Mouse (Mus musculus) heart, postnatal 0 days (tissue): ENCODE data around the gene Nrxn1. TPM values are rescaled to one million over a fixed set of nuclear protein-coding genes. Genes with fewer than 3 reads are reported as not detected.

Experiments
- ATAC-seq: fragments of 200-750 bp; cut with Nextera tagmentation; 2 replicates; pipeline ENCODE4 v1.8.0; 2017; ENCODE audit warnings: low read depth, moderate number of reproducible peaks, moderate library complexity; ENCODE audit not compliant: insufficient read depth
- DNase-seq: peaks from one replicate; pipeline ENCODE4 v3.0.0-alpha.2; 2016; ENCODE audit warnings: low spot score
- H3K27ac ChIP-seq: fragments of 300-500 bp; sonication (generic); 2 replicates; pipeline ENCODE4 v1.5.1; 2014; ENCODE audit warnings: low read depth, mild to moderate bottlenecking
- H3K27me3 ChIP-seq: fragments of 300-500 bp; sonication (generic); 2 replicates; pipeline ENCODE4 v1.6.1; 2014; ENCODE audit warnings: low read length, mixed read lengths; ENCODE audit not compliant: control insufficient read depth, insufficient read depth
- H3K36me3 ChIP-seq: fragments of 300-500 bp; sonication (generic); replicated peaks from 2 replicates; pipeline ENCODE4 v1.6.1; 2014; ENCODE audit warnings: low read length, mixed read lengths; ENCODE audit not compliant: control insufficient read depth, insufficient read depth
- H3K4me1 ChIP-seq: fragments of 300-500 bp; sonication (generic); 2 replicates; pipeline ENCODE4 v1.6.1; 2014; ENCODE audit warnings: antibody characterized with exemption; ENCODE audit not compliant: control insufficient read depth, insufficient read depth
- H3K4me2 ChIP-seq: fragments of 300-500 bp; sonication (generic); 2 replicates; pipeline ENCODE4 v1.6.1; 2014; ENCODE audit warnings: low read depth, mild to moderate bottlenecking, low read length, moderate library complexity
- H3K4me3 ChIP-seq: fragments of 300-500 bp; sonication (generic); 2 replicates; pipeline ENCODE4 v1.5.1; 2014; ENCODE audit warnings: low read depth, low read length
- H3K9ac ChIP-seq: fragments of 300-500 bp; sonication (generic); replicated peaks from 2 replicates; pipeline ENCODE4 v1.6.1; 2014; ENCODE audit warnings: low read depth, low read length, mixed read lengths
- H3K9me3 ChIP-seq: fragments of 300-500 bp; sonication (generic); replicated peaks from 2 replicates; pipeline ENCODE4 v1.6.1; 2016; ENCODE audit warnings: low read length; ENCODE audit not compliant: control insufficient read depth
- CTCF ChIP-seq: IDR thresholded peaks from 2 replicates; pipeline ENCODE4 v1.5.1; 2016; ENCODE audit warnings: antibody characterized with exemption, control low read depth, low read depth
- EP300 ChIP-seq: IDR thresholded peaks from 2 replicates; pipeline ENCODE4 v1.6.1; 2016; ENCODE audit warnings: antibody characterized with exemption, low read depth
- WGBS: fragments of 180-500 bp; shearing (Covaris S2); extraction: QIAGEN DNeasy Blood & Tissue Kit; methylation state at CpG from one replicate; pipeline ENCODE4 v1.1.7; 2014; 5-methylcytosine and 5-hydroxymethylcytosine counted together
- polyA plus RNA-seq: library from polyadenylated mRNA; unstranded; fragments of >200 nt; fragmentation: Nextera tagmentation; extraction: Ambion mirVana; gene quantifications from 2 replicates; pipeline ENCODE4 v1.2.1, GENCODE M21; 2015
- total RNA-seq: library from RNA; depleted of rRNA; stranded (reverse); fragments of >200 nt; gene quantifications from 2 replicates; pipeline ENCODE4 v1.2.3, GENCODE M21; 2014; ENCODE audit warnings: low replicate concordance

Gene Nrxn1
- total and polyA plus RNA-seq, 2 experiments from 2014 or later = 1.1 to 4.1 TPM

DNA sequence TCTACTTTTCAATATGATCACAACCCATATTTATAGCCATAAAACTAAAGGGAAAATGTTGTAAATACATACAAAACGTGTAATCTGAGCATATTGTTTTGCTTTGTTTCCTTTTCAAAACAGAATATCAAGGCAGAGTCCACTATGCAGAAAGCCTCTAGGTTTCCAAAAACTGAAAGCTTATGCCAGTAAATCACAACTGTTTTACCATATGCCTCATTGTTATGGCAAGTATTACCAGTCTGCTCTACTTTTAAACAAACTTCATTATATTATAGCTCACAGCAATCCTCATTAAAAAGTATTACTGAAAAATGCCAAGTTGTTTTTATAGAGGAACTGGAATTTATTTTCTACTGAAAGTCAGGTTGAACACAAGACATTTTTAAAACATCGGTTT lies 275.0 kb downstream of the Nrxn1 start:
- Histone ChIP-seq H3K27me3 (no peaks in the 10 kb centered on the region), H3K4me1 (no peaks in the 10 kb centered on the region), H3K36me3 (no peaks in the 10 kb centered on the region), H3K9me3 (no peaks in the 10 kb centered on the region), H3K4me2 (no peak overlapping the region), H3K9ac (no peak overlapping the region), H3K27ac (no peak overlapping the region), H3K4me3 (no peak overlapping the region)
- DNase-seq (no peak), ATAC-seq (no peak)
- WGBS = 59% methylated on average over 2 of the region's 2 CpGs
- TF ChIP-seq EP300 (no peak), CTCF (no peak)

- no peaks in the 10 kb centered on the region for H3K4me1 ChIP-seq
- 86% methylated on average over 1 of the region's 1 CpGs for WGBS
- H3K36me3 ChIP-seq = no peaks in the 10 kb centered on the region
- H3K27ac ChIP-seq = no peak overlapping the region
- TF ChIP-seq CTCF = no peak
- TF ChIP-seq EP300 = no peak
- no peak overlapping the region for H3K9ac ChIP-seq
- no peak for DNase-seq
- no peak for ATAC-seq
- H3K4me2 ChIP-seq = no peak overlapping the region
- no peaks in the 10 kb centered on the region for H3K27me3 ChIP-seq
- no peak overlapping the region for H3K4me3 ChIP-seq
- H3K9me3 ChIP-seq = no peaks in the 10 kb centered on the region
These were observed 277.6 kb downstream of the Nrxn1 start for GRCm38 (mm10) chr17:90815306-90815705.

DNA sequence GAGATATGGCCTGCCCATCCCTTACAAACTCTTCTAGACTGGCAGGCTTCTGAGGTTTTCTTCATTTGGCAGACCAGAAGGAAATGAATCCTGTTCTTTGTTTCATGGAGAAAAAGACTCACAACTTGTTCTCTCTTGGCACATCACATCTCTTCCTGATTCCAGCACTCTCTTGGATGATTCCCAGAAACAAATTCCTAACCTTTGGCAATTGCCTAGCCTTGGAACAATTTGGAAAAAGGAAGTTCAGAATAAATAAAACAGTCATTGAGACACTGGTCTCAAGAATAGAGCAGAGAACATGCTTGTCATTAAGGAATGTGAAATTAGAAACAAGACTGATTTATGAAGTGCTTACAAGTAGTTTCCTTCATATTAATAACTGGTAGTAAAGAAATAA lies 279.1 kb downstream of the Nrxn1 start:
- DNase-seq (peak; percentile 38), ATAC-seq (no peak)
- Histone ChIP-seq H3K4me1 (no peaks in the 10 kb centered on the region), H3K27ac (no peak overlapping the region), H3K4me3 (no peak overlapping the region), H3K4me2 (no peak overlapping the region), H3K9me3 (no peaks in the 10 kb centered on the region), H3K9ac (no peak overlapping the region), H3K36me3 (no peaks in the 10 kb centered on the region), H3K27me3 (no peaks in the 10 kb centered on the region)
- TF ChIP-seq EP300 = no peak
- no peak for TF ChIP-seq CTCF

- H3K27me3 ChIP-seq = no peaks in the 10 kb centered on the region
- no peaks in the 10 kb centered on the region for H3K36me3 ChIP-seq
- no peaks in the 10 kb centered on the region for H3K4me1 ChIP-seq
- ATAC-seq (no peak), DNase-seq (no peak)
- no peak for TF ChIP-seq EP300
- no peak for TF ChIP-seq CTCF
- H3K9me3 ChIP-seq = no peaks in the 10 kb centered on the region
- no peak overlapping the region for H3K4me3 ChIP-seq
- H3K9ac ChIP-seq = no peak overlapping the region
- H3K27ac ChIP-seq = no peak overlapping the region
- 76% methylated on average over 2 of the region's 2 CpGs for WGBS
- no peak overlapping the region for H3K4me2 ChIP-seq
These were observed 280.4 kb downstream of the Nrxn1 start for GRCm38 (mm10) chr17:90812485-90812884.

GRCm38 (mm10) chr17:90809197-90810163 lies 283.4 kb downstream of the Nrxn1 start:
- 63% methylated on average over 8 of the region's 8 CpGs for WGBS
- DNase-seq = peak; percentile 41

More at GRCm38 (mm10) chr17:90809197-90810163, 283.4 kb downstream of the Nrxn1 start:
- no peak for ATAC-seq
- no peaks in the 10 kb centered on the region for H3K4me1 ChIP-seq
- H3K36me3 ChIP-seq = no peaks in the 10 kb centered on the region
- no peaks in the 10 kb centered on the region for H3K9me3 ChIP-seq
- TF ChIP-seq EP300 = no peak
- peak; percentile 73 for TF ChIP-seq CTCF
- no peak overlapping the region for H3K27ac ChIP-seq
- no peak overlapping the region for H3K4me3 ChIP-seq
- H3K4me2 ChIP-seq = no peak overlapping the region
- H3K9ac ChIP-seq = no peak overlapping the region
- H3K27me3 ChIP-seq = no peaks in the 10 kb centered on the region
